Mouse (Mus musculus) MEL-GATA-1-ER (cell line): ENCODE data around the gene Gm29866.
"Not testable (repeated sequence)": the region's sequence is repeated elsewhere in the genome, so short reads cannot be mapped to it uniquely, and the experiment has no call there.

Experiments used
- DNase-seq: peaks from one replicate; pipeline ENCODE4 v3.0.0-alpha.2; 2012; ENCODE audit warnings: low read depth; ENCODE audit errors: extremely low read depth

Gm29866 gene

GRCm38 (mm10) chrY:20993557-20993956 is at the start of gene Gm29866:
Gene Gm29866 (minus strand): TSS chrY:20993657.
- DNase-seq: not testable (repeated sequence)
